Mouse (Mus musculus) skeletal muscle tissue, adult 2 months (tissue): ENCODE results near the gene Artn.

Experiments
- DNase-seq: peaks from one replicate; pipeline ENCODE4 v3.0.0-alpha.2; 2012; ENCODE audit warnings: low read depth, low spot score

Artn gene

GRCm38 (mm10) chr4:117918762-117919161, 10.8 kb downstream of the Artn start:
- no peak for DNase-seq

GRCm38 (mm10) chr4:117918261-117918660, 11.3 kb downstream of the Artn start:
- DNase-seq, result no peak

- no peak for DNase-seq
Measured at GRCm38 (mm10) chr4:117917847-117918246, 11.7 kb downstream of the Artn start.

- no peak for DNase-seq
Measured at GRCm38 (mm10) chr4:117917402-117917801, 12.2 kb downstream of the Artn start.

GRCm38 (mm10) chr4:117916386-117916785, 13.2 kb downstream of the Artn start:
- DNase-seq, result no peak

- DNase-seq, result no peak
Measured at GRCm38 (mm10) chr4:117915489-117916105, 14.0 kb downstream of the Artn start.

GRCm38 (mm10) chr4:117914591-117915442, 14.7 kb downstream of the Artn start, which contains the start of gene Ipo13:
Gene Ipo13, minus strand, starts transcription at chr4:117914999.
- DNase-seq, result peak; percentile 78

- peak; percentile 86 for DNase-seq
Measured at GRCm38 (mm10) chr4:117914031-117914430, 15.5 kb downstream of the Artn start.

GRCm38 (mm10) chr4:117913421-117913820, 16.1 kb downstream of the Artn start:
- DNase-seq, result no peak

- peak; percentile 47 for DNase-seq
Measured at GRCm38 (mm10) chr4:117912685-117913273, 16.8 kb downstream of the Artn start.

- DNase-seq, result no peak
Measured at GRCm38 (mm10) chr4:117912131-117912561, 17.4 kb downstream of the Artn start.

GRCm38 (mm10) chr4:117908834-117909453, 20.6 kb downstream of the Artn start:
- no peak for DNase-seq

GRCm38 (mm10) chr4:117906196-117906595, 23.4 kb downstream of the Artn start:
- peak; percentile 90 for DNase-seq

GRCm38 (mm10) chr4:117904761-117905160, 24.8 kb downstream of the Artn start:
- no peak for DNase-seq

GRCm38 (mm10) chr4:117904094-117904493, 25.5 kb downstream of the Artn start:
- DNase-seq, result no peak

- DNase-seq, result no peak
Measured at GRCm38 (mm10) chr4:117898111-117898510, 31.5 kb downstream of the Artn start.

GRCm38 (mm10) chr4:117896031-117896430, 33.5 kb downstream of the Artn start:
- DNase-seq, result no peak

GRCm38 (mm10) chr4:117895339-117895738, 34.2 kb downstream of the Artn start:
- no peak for DNase-seq

GRCm38 (mm10) chr4:117894601-117895000, 35.0 kb downstream of the Artn start:
- no peak for DNase-seq

GRCm38 (mm10) chr4:117893376-117893775, 36.2 kb downstream of the Artn start:
- no peak for DNase-seq

GRCm38 (mm10) chr4:117891738-117892161, 37.8 kb downstream of the Artn start, which contains the start of gene Dph2:
Gene Dph2, minus strand, starts transcription at chr4:117892032.
- peak; percentile 86 for DNase-seq

GRCm38 (mm10) chr4:117890750-117891149, 38.8 kb downstream of the Artn start:
- no peak for DNase-seq
